Mouse (Mus musculus) lung, adult 2 months (tissue): Measurements from ENCODE around the gene Trim54. TPM values are rescaled to one million over a fixed set of nuclear protein-coding genes. Genes with fewer than 3 reads are reported as not detected.
A peak's percentile ranks its signal among the peaks of the same experiment; 100 is the strongest.

Experiments used
- DNase-seq: peaks from one replicate; pipeline ENCODE4 v3.0.0; 2022
- H3K4me1 ChIP-seq: fragments of 200-500 bp; 2 replicates; pipeline ENCODE4 v1.6.1; 2011; ENCODE audit warnings: low read length; ENCODE audit not compliant: control insufficient read depth, insufficient read depth
- H3K4me3 ChIP-seq: fragments of 200-500 bp; replicated peaks from 2 replicates; pipeline ENCODE3; 2011; ENCODE audit warnings: low read depth, mild to moderate bottlenecking, control low read depth, low read length; ENCODE audit errors: extremely low read depth
- CTCF ChIP-seq: fragments of 200-500 bp; IDR thresholded peaks from 2 replicates; pipeline ENCODE4 v1.5.1; 2011; ENCODE audit warnings: mild to moderate bottlenecking, low read length, control low read depth; ENCODE audit not compliant: insufficient read depth
- POLR2A ChIP-seq: fragments of 200-500 bp; IDR thresholded peaks from 2 replicates; pipeline ENCODE4 v1.6.1; 2011; ENCODE audit warnings: low read depth, mild to moderate bottlenecking, control low read depth, low read length, borderline replicate concordance; ENCODE audit errors: extremely low read depth
- WGBS: fragments of 180-500 bp; shearing (Covaris S2); methylation state at CpG from one replicate; pipeline ENCODE4 v1.1.7; 2018; 5-methylcytosine and 5-hydroxymethylcytosine counted together
- polyA plus RNA-seq: library from polyadenylated mRNA; depleted of rRNA; stranded (reverse); fragments of >200 nt; gene quantifications from 2 replicates; pipeline ENCODE4 v1.2.3, GENCODE M21; 2012

Trim54 gene
- polyA plus RNA-seq, 1 experiment = 14.9 TPM

- 23% methylated on average over 12 of the region's 12 CpGs for WGBS
- TF ChIP-seq POLR2A (no peak), CTCF (no peak)
- Histone ChIP-seq H3K4me1 (no peaks in the 10 kb centered on the region), H3K4me3 (no peak overlapping the region)
- peak; percentile 15 for DNase-seq
Measured at GRCm38 (mm10) chr5:31082935-31083625, 33.4 kb upstream of the Trim54 start.

- DNase-seq = no peak
- no peaks in the 10 kb centered on the region for H3K4me1 ChIP-seq
- 37% methylated on average over 8 of the region's 8 CpGs for WGBS
- H3K4me3 ChIP-seq = no peak overlapping the region
- no peak for TF ChIP-seq POLR2A
- no peak for TF ChIP-seq CTCF
Measured at GRCm38 (mm10) chr5:31083949-31084348, 32.6 kb upstream of the Trim54 start.

- TF ChIP-seq CTCF = no peak
- TF ChIP-seq POLR2A = no peak
- no peak overlapping the region for H3K4me3 ChIP-seq
- 28% methylated on average over 7 of the region's 7 CpGs for WGBS
- no peaks in the 10 kb centered on the region for H3K4me1 ChIP-seq
- DNase-seq = no peak
Measured at GRCm38 (mm10) chr5:31086606-31087005, 29.9 kb upstream of the Trim54 start.

GRCm38 (mm10) chr5:31087131-31087530 lies 29.4 kb upstream of the Trim54 start:
- TF ChIP-seq CTCF (no peak), POLR2A (no peak)
- no peaks in the 10 kb centered on the region for H3K4me1 ChIP-seq

GRCm38 (mm10) chr5:31092231-31092975 lies 24.1 kb upstream of the Trim54 start:
- peaks cover 4% of the 10 kb centered on the region; the same call in 1 of the 2 replicates for H3K4me1 ChIP-seq
- DNase-seq = no peak
- no peak for TF ChIP-seq POLR2A
- no peak for TF ChIP-seq CTCF
- 5% methylated on average over 43 of the region's 53 CpGs for WGBS
- no peak overlapping the region for H3K4me3 ChIP-seq

More at GRCm38 (mm10) chr5:31087131-31087530, 29.4 kb upstream of the Trim54 start:
- no peak for DNase-seq
- WGBS = 60% methylated on average over 2 of the region's 2 CpGs
- no peak overlapping the region for H3K4me3 ChIP-seq

GRCm38 (mm10) chr5:31093151-31094041 lies 23.1 kb upstream of the Trim54 start:
- 2% methylated on average over 53 of the region's 54 CpGs for WGBS
- TF ChIP-seq CTCF (no peak), POLR2A (no peak)
- Histone ChIP-seq H3K4me1 (peaks cover 4% of the 10 kb centered on the region; the same call in 1 of the 2 replicates), H3K4me3 (no peak overlapping the region)
- DNase-seq = peak; percentile 31

- peaks cover 4% of the 10 kb centered on the region; the same call in 1 of the 2 replicates for H3K4me1 ChIP-seq
- 2% methylated on average over 29 of the region's 29 CpGs for WGBS
- H3K4me3 ChIP-seq = no peak overlapping the region
- no peak for TF ChIP-seq POLR2A
- no peak for DNase-seq
Measured at GRCm38 (mm10) chr5:31094100-31094798, 22.3 kb upstream of the Trim54 start.

GRCm38 (mm10) chr5:31094799-31095691 lies 21.5 kb upstream of the Trim54 start:
- TF ChIP-seq CTCF (no peak), POLR2A (no peak)
- Histone ChIP-seq H3K4me3 (peak overlapping the region; percentile 15), H3K4me1 (peaks cover 4% of the 10 kb centered on the region; the same call in 1 of the 2 replicates)
- under 1% methylated on average over 59 of the region's 59 CpGs for WGBS
- DNase-seq = peak; percentile 59
